In the genomic region with DNA sequence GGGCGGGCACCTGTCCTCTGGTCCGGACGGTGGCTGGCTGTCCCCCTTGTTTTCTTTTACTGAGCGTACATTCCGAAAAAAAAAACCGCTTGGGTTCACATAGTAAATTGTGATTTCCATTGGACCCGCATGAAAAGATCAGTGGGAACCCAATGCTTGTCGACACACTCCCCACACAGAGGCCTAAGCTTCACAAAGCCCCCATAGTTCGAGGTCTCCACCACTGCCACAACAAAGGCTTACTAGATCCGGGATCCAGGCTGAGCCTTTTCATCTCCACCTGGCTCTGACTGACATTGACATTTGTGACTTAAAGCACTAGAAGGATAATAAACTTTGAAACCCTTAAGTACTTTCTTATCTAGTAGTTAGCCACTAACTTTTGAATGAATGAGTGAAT, we compare ENCODE assay signal across 15 mouse cellular contexts.
"Had no signal": no experiment of that assay in that cellular context is flagged by ENCODE, and none has a peak within 500 bp of the region (broad histone marks: within the 10 kb centered on the region; RNA-seq: fewer than 3 reads in every experiment).

No protein-coding gene starts in this region.

- H3K27ac ChIP-seq: macrophage; midbrain, embryonic 12.5 days; midbrain, embryonic 15.5 days; neural tube, embryonic 12.5 days; stomach, embryonic 15.5 days; stomach, postnatal 0 days had no signal

- H3K27me3 ChIP-seq: megakaryocyte, embryonic 14.5 days; midbrain, embryonic 12.5 days; midbrain, embryonic 15.5 days; neural tube, embryonic 12.5 days; stomach, embryonic 15.5 days had no signal

- H3K4me3 ChIP-seq: megakaryocyte, embryonic 14.5 days; midbrain, embryonic 12.5 days; midbrain, embryonic 15.5 days; neural tube, embryonic 12.5 days; stomach, embryonic 15.5 days had no signal

- ATAC-seq: midbrain, embryonic 15.5 days had no signal

- H3K4me1 ChIP-seq: megakaryocyte, embryonic 14.5 days; midbrain, embryonic 12.5 days; midbrain, embryonic 15.5 days; neural tube, embryonic 12.5 days; stomach, embryonic 15.5 days had no signal

- H3K9ac ChIP-seq: lung, embryonic 14.5 days; midbrain, embryonic 12.5 days; midbrain, embryonic 15.5 days; neural tube, embryonic 12.5 days; stomach, embryonic 15.5 days had no signal

- DNase-seq: lung, adult 18-20 months; lung, embryonic 14.5 days; lung, postnatal 14 days; lung, postnatal 36 days; right cerebral cortex, postnatal 14 days; thymus, adult 2 months; thymus, postnatal 25 days; thymus, postnatal 4 days had no signal

- H3K9me3 ChIP-seq: midbrain, embryonic 12.5 days; midbrain, embryonic 15.5 days; neural tube, embryonic 12.5 days; stomach, embryonic 15.5 days had no signal

- H3K36me3 ChIP-seq: midbrain, embryonic 12.5 days; midbrain, embryonic 15.5 days; neural tube, embryonic 12.5 days; stomach, embryonic 15.5 days had no signal

- H3K4me2 ChIP-seq: lung, embryonic 14.5 days; midbrain, embryonic 12.5 days; midbrain, embryonic 15.5 days; neural tube, embryonic 12.5 days; stomach, embryonic 15.5 days had no signal
